ENCODE assay signal across 9 mouse cellular contexts in genomic region chr16:13371740-13372287, GRCm38 (mm10).
DNase-seq lines count a peak whose midpoint lies in the region; ATAC-seq and TF ChIP-seq lines count a peak whose summit lies in the region.
"Had no signal": no experiment of that assay in that cellular context is flagged by ENCODE, and none has a peak within 500 bp of the region (broad histone marks: within the 10 kb centered on the region; RNA-seq: fewer than 3 reads in every experiment).

No protein-coding gene starts in this region.

- H3K27me3 ChIP-seq in Patski = no peaks in the 10 kb centered on the region
- H3K27me3 ChIP-seq in lung, embryonic 14.5 days (ENCODE audit: insufficient read depth, low read length) = no peaks in the 10 kb centered on the region

- POLR2A ChIA-PET in Patski (lab: Charles Lee) = no interaction called here

- peak; percentile 48 for DNase-seq in Patski (ENCODE audit: low read depth, low spot score)
- peak; percentile 90 to 96 for DNase-seq in cerebellum, postnatal 14 days
- DNase-seq in frontal cortex, postnatal 10 days (ENCODE audit: low spot score in 2 of 2) = peak; percentile 59 to 62
- peak; percentile 63 for DNase-seq in layer of hippocampus, adult 9-10 months (ENCODE audit: low spot score)
- DNase-seq in lung, embryonic 14.5 days = peak; percentile 91
- peak; percentile 70 for DNase-seq in ovary, postnatal 14 days (ENCODE audit: low spot score)

- CTCF ChIA-PET in Patski (lab: Charles Lee) = no interaction called here

- ATAC-seq in Patski = peak; percentile 65
- ATAC-seq in hematopoietic stem cell, adult 5-6 weeks (replicated peaks in 1 of 2; ENCODE audit: insufficient read depth in 1 of 2, low FRiP score in 2 of 2, low TSS enrichment in 1 of 2, low read depth in 1 of 2, poor library complexity in 2 of 2, severe bottlenecking in 2 of 2) = peak; percentile 66 to 78
- peak; percentile 83 for ATAC-seq in lung, embryonic 14.5 days (ENCODE audit: insufficient read depth)
- no peak for ATAC-seq in CD4-positive, CD25-positive, alpha-beta regulatory T cell, adult 4 months

- H3K4me1 ChIP-seq in lung, embryonic 14.5 days (ENCODE audit: insufficient read depth) = peaks cover 6% of the 10 kb centered on the region; the same call in 1 of the 2 replicates

- H3K36me3 ChIP-seq in lung, embryonic 14.5 days (ENCODE audit: insufficient read depth) = peaks cover 2% of the 10 kb centered on the region; the same call in 1 of the 2 replicates

- in situ Hi-C loops in Patski (cut with MboI; ENCODE audit: low pct_unique_long_range_greater_than_20kb) = no loop called here

- TF ChIP-seq CTCF in Patski (IDR thresholded peaks at IDR 0.05) = no peak
- no peak for TF ChIP-seq CTCF in lung, embryonic 14.5 days (IDR thresholded peaks at IDR 0.05; ENCODE audit: low read depth)

- H3K27ac ChIP-seq in lung, embryonic 14.5 days (ENCODE audit: low read depth) = no peak overlapping the region

- no peak overlapping the region for H3K9ac ChIP-seq in lung, embryonic 14.5 days

- 15% methylated on average over 11 of the region's 11 CpGs for WGBS in lung, embryonic 14.5 days

- no peak overlapping the region for H3K4me3 ChIP-seq in lung, embryonic 14.5 days (ENCODE audit: low read depth, low read length)
- H3K4me3 ChIP-seq: erythroblast, embryonic 14.5 days had no signal

- H3K9me3 ChIP-seq in lung, embryonic 14.5 days (ENCODE audit: low read depth, low read length) = no peaks in the 10 kb centered on the region

- no peak overlapping the region for H3K4me2 ChIP-seq in lung, embryonic 14.5 days
